Mouse (Mus musculus): ENCODE results near the gene Fam214b.

DNA sequence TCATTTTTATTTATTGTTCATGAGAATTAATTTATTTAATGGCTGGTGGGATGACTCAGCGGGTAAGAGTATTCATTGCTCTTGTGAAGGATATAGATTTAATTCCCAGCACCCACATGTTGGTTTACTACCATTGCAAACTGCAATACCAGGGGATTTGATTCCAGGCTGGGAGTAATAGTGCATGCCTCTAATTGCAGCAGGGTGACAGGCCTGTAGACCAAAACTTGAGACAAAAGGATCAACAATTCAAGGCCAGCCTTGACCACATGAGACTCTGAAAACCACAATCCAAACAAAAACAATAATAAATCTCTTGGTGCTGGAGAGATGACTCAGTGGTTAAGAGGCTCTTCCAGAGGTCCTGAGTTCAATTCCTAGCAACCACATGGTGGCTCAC lies 33.9 kb downstream of the Fam214b start:
- no peak for TF ChIP-seq CTCF (IDR thresholded peaks at IDR 0.05; ENCODE audit: control insufficient read depth, insufficient read depth, low read length)
- TF ChIP-seq POLR2A (IDR thresholded peaks at IDR 0.05; ENCODE audit: borderline replicate concordance, control insufficient read depth, low read depth, low read length): no peak
